Mouse (Mus musculus): ENCODE results near the gene Gstcd. TPM values are rescaled to one million over a fixed set of nuclear protein-coding genes. Genes with fewer than 3 reads are reported as not detected.

Gene Gstcd
- polyA plus RNA-seq, 1 experiment, result 0.38 TPM

DNA sequence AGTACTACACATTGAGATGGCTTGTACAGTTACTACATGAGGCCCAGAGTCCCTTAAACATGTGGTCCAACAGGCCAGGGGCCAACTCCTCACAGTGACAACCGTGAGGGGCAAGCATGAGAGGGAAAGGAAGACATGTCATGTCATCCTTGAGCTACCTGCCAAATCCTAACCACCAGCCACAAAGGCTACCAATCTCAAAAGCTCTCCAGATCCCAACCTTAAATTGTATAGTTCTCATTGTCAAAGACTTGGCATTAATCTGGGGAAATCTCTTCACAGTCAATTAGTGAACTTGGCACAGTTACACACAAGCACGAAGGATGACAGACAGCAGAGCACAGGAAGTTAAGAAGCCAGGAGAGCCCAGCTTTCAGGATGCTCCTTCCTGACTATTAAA, 157.2 kb downstream of the Gstcd start:
- Histone ChIP-seq H3K27me3 (ENCODE audit: control insufficient read depth) (no peaks in the 10 kb centered on the region), H3K36me3 (ENCODE audit: control insufficient read depth) (no peaks in the 10 kb centered on the region), H3K9me3 (ENCODE audit: control insufficient read depth, low read length) (no peaks in the 10 kb centered on the region), H3K4me3 (replicated peaks) (no peak overlapping the region), H3K4me1 (ENCODE audit: control insufficient read depth) (no peaks in the 10 kb centered on the region)
- TF ChIP-seq GATA1 (IDR thresholded peaks at IDR 0.05; ENCODE audit: low read length), result no peak
- TF ChIP-seq TAL1 (IDR thresholded peaks at IDR 0.05; ENCODE audit: low read length), result no peak

Other genes starting within 250 kb of the Gstcd start
- gene Npnt, start 141.7 kb downstream of the Gstcd start, polyA plus RNA-seq (2012), result not detected in 2 replicates
- gene Ints12, start 193 bp downstream of the Gstcd start, polyA plus RNA-seq (2012), result 0.32 and 0.35 TPM in 2 replicates
- not detected in 2 replicates for gene Arhgef38, start 142.9 kb upstream of the Gstcd start, polyA plus RNA-seq (2012)
- gene Ppa2, start 218.1 kb upstream of the Gstcd start, polyA plus RNA-seq (2012), result 1.3 and 1.5 TPM in 2 replicates

All from erythroblast, embryonic 14.5 days (primary cell).